Mouse (Mus musculus) adrenal gland, adult 2 months (tissue): ENCODE measurements at regions not wholly inside any gene's neighbourhood (a gene's known extent, or its start where the extent isn't known, plus 50 kb on each side); places are given as distances from the start of the nearest gene placed in this dataset.
"Not testable (repeated sequence)": the region's sequence is repeated elsewhere in the genome, so short reads cannot be mapped to it uniquely, and the experiment has no call there.

Experiments
- DNase-seq: peaks from one replicate; pipeline ENCODE4 v3.0.0; 2021
- microRNA-seq, 2 experiments: library from miRNA; unstranded; fragments of <30 nt; microRNA quantifications; one replicate each; pipeline ENCODE4 v1.2.0; 2021

DNA sequence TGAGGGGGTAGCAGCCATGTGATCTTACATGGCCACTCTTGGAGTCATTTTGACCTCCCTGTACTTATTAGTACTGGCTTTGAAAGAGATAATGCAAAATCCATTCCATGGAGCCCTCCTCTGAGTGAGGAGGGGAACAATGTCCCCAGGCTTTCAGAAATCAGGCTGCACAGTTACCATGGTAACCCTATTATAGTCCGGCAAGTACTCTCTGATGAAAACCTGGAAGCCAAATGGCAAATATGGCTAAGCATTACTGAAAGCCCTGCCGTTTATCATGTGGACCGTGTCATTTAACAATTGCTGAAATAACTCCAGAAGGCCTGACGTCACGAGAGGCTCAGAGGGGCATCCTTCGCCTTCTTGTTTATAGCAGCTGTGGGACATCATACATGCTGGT lies 82.5 kb upstream of the Xcl1 start:
- no peak for DNase-seq

DNA sequence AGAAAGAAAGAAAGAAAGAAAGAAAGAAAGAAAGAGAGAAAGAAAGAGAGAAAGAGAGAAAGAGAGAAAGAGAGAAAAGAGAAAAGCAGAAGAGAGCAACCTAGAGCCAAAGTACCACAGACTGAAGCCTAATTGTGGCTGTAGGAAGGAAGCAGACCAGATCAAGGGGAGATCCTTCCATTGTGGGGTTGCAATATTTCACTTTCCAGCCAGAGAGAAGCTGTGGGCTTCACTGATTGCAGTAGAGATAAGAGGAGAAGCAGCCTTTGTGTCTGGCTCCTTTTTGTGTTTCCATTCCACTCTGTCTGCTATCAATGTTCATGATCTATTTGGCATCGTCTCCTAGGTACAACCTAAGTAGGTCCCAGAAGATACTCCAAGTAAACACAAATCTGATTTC lies 79.0 kb upstream of the Xcl1 start:
- no peak for DNase-seq

DNA sequence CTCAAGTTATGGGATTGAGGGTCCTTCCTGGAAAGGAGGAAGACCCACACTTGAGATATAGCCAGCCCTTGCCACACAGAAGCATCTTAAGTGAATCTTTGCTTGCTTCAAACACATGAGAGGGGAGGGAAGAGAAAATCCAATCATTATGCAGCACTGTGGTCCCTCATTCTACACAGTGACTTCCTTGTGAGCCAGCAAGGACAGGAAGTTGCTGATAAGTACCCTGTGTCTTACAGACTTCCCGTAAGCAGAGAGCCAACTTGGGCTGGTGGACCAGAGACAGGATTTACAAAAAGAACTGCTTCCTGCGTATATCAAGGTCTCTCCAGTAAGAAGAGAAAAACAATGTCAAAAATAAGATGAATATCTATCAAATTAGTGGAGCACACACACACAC lies 78.1 kb upstream of the Xcl1 start:
- no peak for DNase-seq

DNA sequence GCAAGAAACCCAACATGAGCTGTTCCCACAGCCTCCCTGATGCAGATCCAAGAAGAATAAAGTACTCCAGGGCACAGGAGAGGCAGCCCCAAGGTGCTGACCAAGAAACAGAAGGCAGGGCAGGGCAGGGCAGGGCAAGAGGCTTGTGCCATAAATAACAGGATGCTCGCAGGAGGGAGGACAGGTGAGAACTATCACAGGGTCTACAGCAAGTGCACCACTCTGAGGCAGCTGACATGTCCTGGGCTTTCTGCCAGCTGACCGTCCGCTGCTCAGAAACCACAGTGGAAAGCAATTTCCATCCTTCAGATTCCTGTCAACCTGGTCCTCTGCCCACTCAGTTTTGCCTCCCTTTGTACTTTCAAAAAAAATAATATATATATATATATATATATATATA lies 77.0 kb upstream of the Xcl1 start:
- DNase-seq: no peak

DNA sequence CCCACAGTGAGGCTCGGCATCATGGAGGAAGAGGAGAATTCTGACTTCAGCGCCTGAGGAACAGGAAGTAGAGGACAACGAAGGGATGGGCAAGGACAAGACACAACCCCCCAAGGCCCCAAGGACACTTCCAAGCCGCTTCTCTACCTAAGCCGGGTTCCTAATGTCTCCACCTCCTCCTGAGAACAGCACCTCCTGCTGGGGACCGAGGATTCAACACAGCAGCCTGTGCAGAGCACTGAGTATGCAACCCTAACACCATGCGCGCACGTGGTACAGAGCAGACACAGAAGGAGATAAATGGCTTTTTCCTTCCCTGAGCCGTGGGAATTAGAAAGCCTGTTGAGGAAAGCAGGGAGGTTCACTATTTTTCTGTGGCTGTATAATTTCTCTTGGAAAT lies 64.2 kb upstream of the Xcl1 start:
- no peak for DNase-seq

DNA sequence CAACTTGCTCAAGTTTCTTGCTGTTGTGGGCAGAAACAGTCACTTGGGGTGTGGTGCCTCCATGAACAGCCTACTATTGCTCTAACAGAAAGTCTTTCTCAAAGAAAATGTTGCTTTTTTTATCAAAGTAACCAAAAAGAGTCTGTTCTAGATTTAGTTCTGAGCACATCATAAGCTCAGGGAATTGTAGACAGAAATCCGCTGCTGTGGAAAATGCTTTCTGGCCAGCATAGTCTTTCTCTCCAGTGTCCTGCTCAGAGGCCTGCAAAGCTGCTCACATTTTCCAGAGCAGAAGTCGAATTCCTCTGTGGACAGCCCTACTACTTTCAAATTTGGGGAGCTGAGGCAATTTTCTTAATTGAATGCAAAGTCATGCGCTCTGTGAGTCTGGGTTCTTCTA lies 63.3 kb upstream of the Xcl1 start:
- no peak for DNase-seq

DNA sequence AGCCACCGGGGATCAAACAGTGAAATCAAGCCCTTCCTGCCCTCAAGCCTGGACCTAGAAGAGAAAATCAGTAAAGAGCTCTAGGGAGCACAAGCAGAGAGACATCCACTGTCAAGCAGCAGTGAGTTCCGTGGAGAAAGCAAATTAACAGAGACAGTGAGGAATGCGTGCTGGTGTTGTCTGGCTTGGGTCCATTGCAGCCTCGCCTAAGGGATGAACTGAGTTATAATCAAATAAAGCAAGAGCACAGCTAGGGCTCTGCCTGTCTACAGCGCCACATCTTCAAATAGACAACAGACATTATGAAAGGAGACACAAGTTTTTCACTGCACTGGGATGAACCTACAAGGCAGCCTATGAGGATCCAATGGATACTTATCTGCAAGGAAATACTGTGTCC lies 62.3 kb upstream of the Xcl1 start:
- no peak for DNase-seq

DNA sequence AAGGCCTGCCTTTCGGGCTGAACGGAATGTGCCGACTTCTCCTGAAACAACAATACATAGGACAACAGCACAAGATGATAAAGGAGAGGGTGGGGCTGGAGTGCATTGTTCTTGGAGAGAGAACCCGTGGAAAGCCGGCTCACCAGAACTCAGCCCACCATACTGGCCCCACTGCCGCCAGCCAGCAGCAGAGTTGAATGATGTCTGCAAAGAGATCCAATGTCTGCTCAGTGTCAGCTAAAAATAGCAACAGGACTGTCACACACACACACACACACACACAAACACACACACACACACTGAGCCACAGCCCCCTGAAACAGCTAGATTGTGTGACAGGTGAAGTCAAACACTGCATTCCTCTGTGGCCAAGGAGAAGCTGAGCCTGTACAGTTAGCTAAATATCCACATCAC lies 58.9 kb upstream of the Xcl1 start:
- no peak for DNase-seq

DNA sequence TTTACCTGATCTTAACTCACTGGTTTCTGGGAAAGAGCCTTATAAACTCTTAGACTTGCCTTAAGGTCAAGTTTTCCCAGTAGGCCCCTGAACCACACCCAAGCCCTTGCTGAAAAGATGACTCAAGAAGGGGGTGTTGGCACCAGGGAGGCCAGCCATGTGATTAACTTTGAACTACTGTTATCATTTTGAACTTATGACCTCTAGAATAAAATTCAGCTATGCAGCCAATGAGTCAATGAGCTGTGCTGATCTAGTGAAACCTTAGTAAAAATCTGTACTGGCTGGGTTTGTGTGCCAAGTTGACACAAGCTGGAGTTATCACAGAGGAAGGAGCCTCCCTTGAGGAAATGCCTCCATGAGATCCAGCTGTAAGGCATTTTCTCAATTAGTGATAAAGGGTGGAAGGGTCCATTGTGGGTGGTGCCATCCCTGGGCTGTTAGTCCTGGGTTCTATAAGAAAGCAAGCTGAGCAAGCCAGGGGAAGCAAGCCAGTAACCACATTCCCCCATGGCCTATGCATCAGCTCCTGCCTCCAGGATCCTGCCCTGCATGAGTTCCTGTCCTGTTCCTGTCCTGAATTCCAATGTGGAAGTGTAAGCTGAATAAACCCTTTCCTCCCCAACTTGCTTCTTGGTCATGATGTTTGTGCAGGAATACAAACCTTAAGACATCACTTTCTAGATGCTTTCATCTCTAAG lies 58.0 kb upstream of the Xcl1 start:
- peak; percentile 26 for DNase-seq

DNA sequence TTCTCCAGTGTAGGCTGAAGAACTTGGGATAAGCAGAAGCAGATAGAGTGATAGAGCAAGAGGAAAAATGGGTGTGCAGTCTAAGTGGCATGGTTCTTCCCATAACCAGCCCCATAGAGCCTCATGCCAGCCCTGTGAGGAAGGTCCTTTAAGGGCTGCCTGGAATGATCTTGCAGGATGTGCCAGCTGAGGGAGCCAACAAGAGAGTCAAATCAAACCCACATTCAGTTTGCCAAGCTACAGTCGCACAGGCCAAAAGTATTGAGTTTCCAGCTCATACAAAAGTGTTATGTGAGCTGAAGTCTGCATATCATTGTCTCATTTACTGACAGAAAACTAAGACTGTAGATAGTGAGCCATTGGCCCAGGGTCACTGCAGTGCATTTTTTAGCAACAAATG lies 53.7 kb upstream of the Xcl1 start:
- DNase-seq: no peak

DNA sequence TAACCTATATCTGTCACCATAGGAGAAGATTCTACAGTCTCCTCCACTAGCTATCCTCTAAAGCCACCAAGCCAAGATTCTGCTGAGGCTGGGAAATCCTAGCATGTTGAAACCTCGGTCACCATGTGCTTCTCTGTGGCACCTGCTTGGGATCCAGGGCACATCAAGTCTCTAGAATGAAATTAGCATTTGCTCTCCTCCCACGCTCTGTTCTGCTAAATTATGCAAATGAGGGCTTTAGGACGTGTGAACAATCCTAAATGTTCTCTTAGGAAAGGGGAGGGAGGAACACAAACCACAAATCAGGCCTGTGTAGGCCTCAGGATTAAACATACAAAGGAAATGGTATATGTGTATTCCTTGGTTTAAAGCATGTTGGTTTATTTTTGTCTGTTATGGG lies 52.9 kb upstream of the Xcl1 start:
- no peak for DNase-seq

DNA sequence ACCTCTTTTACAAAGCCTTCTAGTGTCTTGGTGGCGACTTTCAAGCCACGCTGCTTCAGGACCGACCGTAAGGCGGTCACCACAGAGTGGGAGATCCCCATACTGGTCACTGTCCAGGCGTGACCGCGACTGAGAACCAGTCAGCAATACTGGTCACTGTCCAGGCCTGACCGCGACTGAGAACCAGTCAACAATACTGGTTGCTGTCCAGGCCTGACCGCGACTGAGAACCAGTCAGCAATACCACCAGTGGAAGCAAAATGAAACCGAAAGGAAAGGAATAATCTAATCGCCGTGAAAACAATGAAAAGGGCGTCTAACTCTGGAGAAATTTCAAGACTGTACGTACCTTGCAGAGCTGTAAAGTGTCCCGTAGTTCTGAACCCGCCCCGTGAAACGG lies 50.2 kb upstream of the Xcl1 start:
- DNase-seq: not testable (repeated sequence)

Small RNA genes lying in the stretch of these regions (microRNA-seq; reads per million reads assigned to microRNA genes)
- gene Gm26042: 0 reads per million in 2 experiments
